Mouse (Mus musculus): ENCODE measurements at regions not wholly inside any gene's neighbourhood (a gene's known extent, or its start where the extent isn't known, plus 50 kb on each side); places are given as distances from the start of the nearest gene placed in this dataset.

- TF ChIP-seq POU5F1 (IDR thresholded peaks at IDR 0.05; ENCODE audit: borderline replicate concordance, low read length), result no peak
- no peak for TF ChIP-seq CTCF (conservative IDR thresholded peaks at IDR 0.05; ENCODE audit: low read length)
- TF ChIP-seq NANOG (IDR thresholded peaks at IDR 0.05; ENCODE audit: borderline replicate concordance, low read length), result no peak
- H3K4me1 ChIP-seq (replicated peaks; ENCODE audit: low read depth, low read length), result no peaks in the 10 kb centered on the region
- no peaks in the 10 kb centered on the region for H3K27me3 ChIP-seq (ENCODE audit: insufficient read depth, low read length)
- H3K36me3 ChIP-seq (ENCODE audit: insufficient read depth, low read length), result no peaks in the 10 kb centered on the region
- no peak overlapping the region for H3K4me3 ChIP-seq (replicated peaks; ENCODE audit: low read length)
- H3K9me3 ChIP-seq (ENCODE audit: low read length), result peaks cover 3% of the 10 kb centered on the region; the same call in 1 of the 2 replicates
Measured at GRCm38 (mm10) chr4:103486140-103486965, 132.8 kb upstream of the Dab1 start.

- Histone ChIP-seq H3K4me3 (replicated peaks; ENCODE audit: low read length) (no peak overlapping the region), H3K4me1 (replicated peaks; ENCODE audit: low read depth, low read length) (0 out of 2 replicates have a peak, but pooled peaks cover 4% of the 10 kb centered on the region), H3K9me3 (ENCODE audit: low read length) (no peaks in the 10 kb centered on the region), H3K27me3 (ENCODE audit: insufficient read depth, low read length) (no peaks in the 10 kb centered on the region), H3K36me3 (ENCODE audit: insufficient read depth, low read length) (no peaks in the 10 kb centered on the region)
- no peak for TF ChIP-seq CTCF (conservative IDR thresholded peaks at IDR 0.05; ENCODE audit: low read length)
- TF ChIP-seq POU5F1 (IDR thresholded peaks at IDR 0.05; ENCODE audit: borderline replicate concordance, low read length), result no peak
- no peak for TF ChIP-seq NANOG (IDR thresholded peaks at IDR 0.05; ENCODE audit: borderline replicate concordance, low read length)
Measured at GRCm38 (mm10) chr4:103508435-103508834, 110.7 kb upstream of the Dab1 start.

- no peaks in the 10 kb centered on the region for H3K27me3 ChIP-seq (ENCODE audit: insufficient read depth, low read length)
- no peaks in the 10 kb centered on the region for H3K36me3 ChIP-seq (ENCODE audit: insufficient read depth, low read length)
- H3K9me3 ChIP-seq (ENCODE audit: low read length), result no peaks in the 10 kb centered on the region
- H3K4me1 ChIP-seq (replicated peaks; ENCODE audit: low read depth, low read length), result 0 out of 2 replicates have a peak, but pooled peaks cover 4% of the 10 kb centered on the region
- no peak for TF ChIP-seq CTCF (conservative IDR thresholded peaks at IDR 0.05; ENCODE audit: low read length)
- no peak overlapping the region for H3K4me3 ChIP-seq (replicated peaks; ENCODE audit: low read length)
Measured at GRCm38 (mm10) chr4:103512901-103513300, 106.3 kb upstream of the Dab1 start.

- no peak overlapping the region for H3K4me3 ChIP-seq (replicated peaks; ENCODE audit: low read length)
- H3K27me3 ChIP-seq (ENCODE audit: insufficient read depth, low read length), result no peaks in the 10 kb centered on the region
- TF ChIP-seq CTCF (conservative IDR thresholded peaks at IDR 0.05; ENCODE audit: low read length) (no peak), POU5F1 (IDR thresholded peaks at IDR 0.05; ENCODE audit: borderline replicate concordance, low read length) (no peak), NANOG (IDR thresholded peaks at IDR 0.05; ENCODE audit: borderline replicate concordance, low read length) (no peak)
- H3K9me3 ChIP-seq (ENCODE audit: low read length), result no peaks in the 10 kb centered on the region
- no peaks in the 10 kb centered on the region for H3K4me1 ChIP-seq (replicated peaks; ENCODE audit: low read depth, low read length)
- no peaks in the 10 kb centered on the region for H3K36me3 ChIP-seq (ENCODE audit: insufficient read depth, low read length)
Measured at GRCm38 (mm10) chr4:103521870-103522609, 97.1 kb upstream of the Dab1 start.

- TF ChIP-seq NANOG (IDR thresholded peaks at IDR 0.05; ENCODE audit: borderline replicate concordance, low read length) (peak; percentile 96), CTCF (conservative IDR thresholded peaks at IDR 0.05; ENCODE audit: low read length) (no peak)
- H3K27me3 ChIP-seq (ENCODE audit: insufficient read depth, low read length), result no peaks in the 10 kb centered on the region
- no peaks in the 10 kb centered on the region for H3K9me3 ChIP-seq (ENCODE audit: low read length)
- no peak overlapping the region for H3K4me3 ChIP-seq (replicated peaks; ENCODE audit: low read length)
- H3K36me3 ChIP-seq (ENCODE audit: insufficient read depth, low read length), result no peaks in the 10 kb centered on the region
- H3K4me1 ChIP-seq (replicated peaks; ENCODE audit: low read depth, low read length), result no peaks in the 10 kb centered on the region
Measured at GRCm38 (mm10) chr4:103536534-103537265, 82.5 kb upstream of the Dab1 start.

GRCm38 (mm10) chr4:103540960-103541359 lies 78.2 kb upstream of the Dab1 start:
- no peaks in the 10 kb centered on the region for H3K36me3 ChIP-seq (ENCODE audit: insufficient read depth, low read length)
- H3K9me3 ChIP-seq (ENCODE audit: low read length), result no peaks in the 10 kb centered on the region
- no peak overlapping the region for H3K4me3 ChIP-seq (replicated peaks; ENCODE audit: low read length)
- H3K4me1 ChIP-seq (replicated peaks; ENCODE audit: low read depth, low read length), result no peaks in the 10 kb centered on the region
- TF ChIP-seq POU5F1 (IDR thresholded peaks at IDR 0.05; ENCODE audit: borderline replicate concordance, low read length) (no peak), NANOG (IDR thresholded peaks at IDR 0.05; ENCODE audit: borderline replicate concordance, low read length) (no peak), CTCF (conservative IDR thresholded peaks at IDR 0.05; ENCODE audit: low read length) (no peak)
- no peaks in the 10 kb centered on the region for H3K27me3 ChIP-seq (ENCODE audit: insufficient read depth, low read length)

- Histone ChIP-seq H3K36me3 (ENCODE audit: insufficient read depth, low read length) (no peaks in the 10 kb centered on the region), H3K4me1 (replicated peaks; ENCODE audit: low read depth, low read length) (no peaks in the 10 kb centered on the region), H3K4me3 (replicated peaks; ENCODE audit: low read length) (no peak overlapping the region), H3K9me3 (ENCODE audit: low read length) (no peaks in the 10 kb centered on the region), H3K27me3 (ENCODE audit: insufficient read depth, low read length) (no peaks in the 10 kb centered on the region)
- no peak for TF ChIP-seq CTCF (conservative IDR thresholded peaks at IDR 0.05; ENCODE audit: low read length)
- no peak for TF ChIP-seq NANOG (IDR thresholded peaks at IDR 0.05; ENCODE audit: borderline replicate concordance, low read length)
Measured at GRCm38 (mm10) chr4:103547297-103547696, 71.9 kb upstream of the Dab1 start.

GRCm38 (mm10) chr4:103552476-103552875 lies 66.7 kb upstream of the Dab1 start:
- TF ChIP-seq CTCF (conservative IDR thresholded peaks at IDR 0.05; ENCODE audit: low read length), result no peak
- TF ChIP-seq NANOG (IDR thresholded peaks at IDR 0.05; ENCODE audit: borderline replicate concordance, low read length), result no peak
- TF ChIP-seq POU5F1 (IDR thresholded peaks at IDR 0.05; ENCODE audit: borderline replicate concordance, low read length), result no peak

More at GRCm38 (mm10) chr4:103552476-103552875, 66.7 kb upstream of the Dab1 start:
- H3K36me3 ChIP-seq (ENCODE audit: insufficient read depth, low read length), result no peaks in the 10 kb centered on the region
- H3K27me3 ChIP-seq (ENCODE audit: insufficient read depth, low read length), result peaks cover 4% of the 10 kb centered on the region; the same call in 1 of the 2 replicates
- H3K9me3 ChIP-seq (ENCODE audit: low read length), result no peaks in the 10 kb centered on the region
- no peaks in the 10 kb centered on the region for H3K4me1 ChIP-seq (replicated peaks; ENCODE audit: low read depth, low read length)
- H3K4me3 ChIP-seq (replicated peaks; ENCODE audit: low read length), result no peak overlapping the region
